Mouse (Mus musculus) neural tube, embryonic 14.5 days (tissue): ENCODE results near the gene Smarce1. TPM values are rescaled to one million over a fixed set of nuclear protein-coding genes. Genes with fewer than 3 reads are reported as not detected.

Source experiments
- ATAC-seq: fragments of 200-750 bp; cut with Nextera tagmentation; 2 replicates; pipeline ENCODE4 v1.8.0; 2017; ENCODE audit warnings: low read depth, mild to moderate bottlenecking, moderate TSS enrichment, moderate library complexity
- H3K27ac ChIP-seq: fragments of 300-500 bp; sonication (generic); 2 replicates; pipeline ENCODE4 v1.5.1; 2014; ENCODE audit warnings: low read depth, mild to moderate bottlenecking, control low read depth, low read length, moderate library complexity, mixed read lengths
- H3K27me3 ChIP-seq: fragments of 300-500 bp; sonication (generic); 2 replicates; pipeline ENCODE4 v1.6.1; 2014; ENCODE audit warnings: low read length; ENCODE audit not compliant: control insufficient read depth, insufficient read depth
- H3K36me3 ChIP-seq: fragments of 300-500 bp; sonication (generic); 2 replicates; pipeline ENCODE4 v1.6.1; 2014; ENCODE audit warnings: low read length, mixed read lengths; ENCODE audit not compliant: control insufficient read depth, insufficient read depth
- H3K4me1 ChIP-seq: fragments of 300-500 bp; sonication (generic); 2 replicates; pipeline ENCODE4 v1.6.1; 2014; ENCODE audit warnings: low read length; ENCODE audit not compliant: control insufficient read depth, insufficient read depth
- H3K4me2 ChIP-seq: fragments of 300-500 bp; sonication (generic); 2 replicates; pipeline ENCODE4 v1.6.1; 2014; ENCODE audit warnings: mild to moderate bottlenecking, low read depth, low read length, control low read depth
- H3K4me3 ChIP-seq: fragments of 300-500 bp; sonication (generic); 2 replicates; pipeline ENCODE4 v1.5.1; 2014; ENCODE audit warnings: low read depth, low read length, control low read depth, mixed read lengths
- H3K9ac ChIP-seq: fragments of 300-500 bp; sonication (generic); replicated peaks from 2 replicates; pipeline ENCODE4 v1.6.1; 2014; ENCODE audit warnings: low read depth, mild to moderate bottlenecking, control low read depth, low read length, mixed read lengths
- H3K9me3 ChIP-seq: fragments of 300-500 bp; sonication (generic); 2 replicates; pipeline ENCODE4 v1.6.1; 2016; ENCODE audit warnings: low read length; ENCODE audit not compliant: control insufficient read depth
- WGBS: fragments of 180-500 bp; shearing (Covaris S2); extraction: QIAGEN DNeasy Blood & Tissue Kit; methylation state at CpG from one replicate; pipeline ENCODE4 v1.1.7; 2014; 5-methylcytosine and 5-hydroxymethylcytosine counted together
- polyA plus RNA-seq: library from polyadenylated mRNA; unstranded; fragments of >200 nt; fragmentation: Nextera tagmentation; extraction: Ambion mirVana; gene quantifications from 2 replicates; pipeline ENCODE4 v1.2.1, GENCODE M21; 2014

The Smarce1 gene
- polyA plus RNA-seq, 1 experiment from 2014 or later: 155 TPM

GRCm38 (mm10) chr11:99186836-99187235, 44.0 kb downstream of the Smarce1 start:
- Histone ChIP-seq H3K4me2 (no peak overlapping the region), H3K9me3 (no peaks in the 10 kb centered on the region), H3K4me3 (no peak overlapping the region), H3K27ac (no peak overlapping the region), H3K27me3 (no peaks in the 10 kb centered on the region), H3K36me3 (no peaks in the 10 kb centered on the region), H3K4me1 (no peaks in the 10 kb centered on the region), H3K9ac (no peak overlapping the region)
- ATAC-seq: no peak
- 66% methylated on average over 2 of the region's 2 CpGs for WGBS

GRCm38 (mm10) chr11:99182575-99182974, 48.2 kb downstream of the Smarce1 start:
- H3K27ac ChIP-seq: no peak overlapping the region
- H3K27me3 ChIP-seq: no peaks in the 10 kb centered on the region
- WGBS: 34% methylated on average over 11 of the region's 11 CpGs
- H3K36me3 ChIP-seq: no peaks in the 10 kb centered on the region
- H3K4me2 ChIP-seq: no peak overlapping the region
- H3K9me3 ChIP-seq: no peaks in the 10 kb centered on the region
- H3K4me1 ChIP-seq: no peaks in the 10 kb centered on the region
- H3K9ac ChIP-seq: no peak overlapping the region
- H3K4me3 ChIP-seq: no peak overlapping the region
- no peak for ATAC-seq

- no peak for ATAC-seq
- WGBS: 94% methylated on average over 5 of the region's 5 CpGs
- Histone ChIP-seq H3K4me2 (no peak overlapping the region), H3K4me3 (no peak overlapping the region), H3K9ac (no peak overlapping the region), H3K4me1 (no peaks in the 10 kb centered on the region), H3K36me3 (no peaks in the 10 kb centered on the region), H3K27ac (no peak overlapping the region), H3K9me3 (no peaks in the 10 kb centered on the region), H3K27me3 (no peaks in the 10 kb centered on the region)
Measured at GRCm38 (mm10) chr11:99180071-99180470, 50.7 kb downstream of the Smarce1 start.

- H3K4me2 ChIP-seq: no peak overlapping the region
- H3K27me3 ChIP-seq: no peaks in the 10 kb centered on the region
- no peak overlapping the region for H3K9ac ChIP-seq
- no peak overlapping the region for H3K4me3 ChIP-seq
- H3K9me3 ChIP-seq: no peaks in the 10 kb centered on the region
- no peak overlapping the region for H3K27ac ChIP-seq
- no peaks in the 10 kb centered on the region for H3K36me3 ChIP-seq
- 96% methylated on average over 1 of the region's 3 CpGs for WGBS
- no peaks in the 10 kb centered on the region for H3K4me1 ChIP-seq
- no peak for ATAC-seq
Measured at GRCm38 (mm10) chr11:99177925-99178198, 53.0 kb downstream of the Smarce1 start.

DNA sequence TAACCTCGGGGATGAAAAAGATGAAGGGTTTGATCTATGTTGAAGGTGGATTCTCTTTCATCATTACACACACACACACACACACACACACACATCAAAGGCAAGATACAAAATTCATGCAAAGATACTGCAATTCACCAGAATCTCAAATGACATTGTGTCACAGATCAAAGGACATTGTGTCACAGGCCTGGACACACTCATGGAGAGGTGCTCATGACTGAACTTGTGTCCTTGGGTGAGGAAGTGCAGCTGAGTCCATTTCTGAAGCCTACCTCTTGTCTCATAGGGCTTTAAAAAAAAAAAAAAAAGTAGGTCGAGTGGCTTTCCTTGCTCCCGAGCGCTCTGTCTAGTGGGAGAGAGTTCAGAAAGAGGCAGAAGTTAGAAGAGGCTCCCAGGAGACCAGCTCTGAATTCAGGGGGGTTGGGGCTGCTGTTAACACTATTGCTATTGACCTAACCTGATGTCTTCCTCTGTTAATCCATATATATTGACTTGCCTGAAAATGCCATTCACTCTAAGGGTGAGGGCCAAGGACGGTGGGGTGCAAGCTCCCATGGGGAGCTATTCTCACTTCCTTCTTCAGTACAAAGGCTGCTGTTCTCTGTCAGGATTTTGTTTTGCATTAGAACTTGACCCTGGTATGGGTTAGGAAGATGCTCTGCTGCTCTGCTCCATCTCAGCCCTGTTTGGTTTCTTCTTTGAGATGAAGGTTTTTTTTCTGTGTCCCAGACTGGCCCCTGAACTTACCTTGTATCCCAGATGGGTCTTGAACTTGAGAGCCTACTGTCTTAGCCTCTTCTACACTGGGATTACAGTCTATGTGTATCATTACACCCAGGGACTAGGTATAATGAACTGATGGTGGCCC, 53.5 kb downstream of the Smarce1 start:
- Histone ChIP-seq H3K4me2 (no peak overlapping the region), H3K9me3 (no peaks in the 10 kb centered on the region), H3K27me3 (no peaks in the 10 kb centered on the region), H3K27ac (no peak overlapping the region), H3K4me3 (no peak overlapping the region), H3K36me3 (no peaks in the 10 kb centered on the region), H3K4me1 (no peaks in the 10 kb centered on the region), H3K9ac (no peak overlapping the region)
- no peak for ATAC-seq
- 67% methylated on average over 5 of the region's 5 CpGs for WGBS

- no peaks in the 10 kb centered on the region for H3K27me3 ChIP-seq
- H3K36me3 ChIP-seq: no peaks in the 10 kb centered on the region
- H3K9me3 ChIP-seq: no peaks in the 10 kb centered on the region
- H3K4me3 ChIP-seq: no peak overlapping the region
- H3K4me1 ChIP-seq: no peaks in the 10 kb centered on the region
- no peak overlapping the region for H3K4me2 ChIP-seq
- WGBS: 83% methylated on average over 4 of the region's 4 CpGs
- no peak overlapping the region for H3K27ac ChIP-seq
- no peak overlapping the region for H3K9ac ChIP-seq
- ATAC-seq: no peak
Measured at GRCm38 (mm10) chr11:99172002-99172401, 58.8 kb downstream of the Smarce1 start.

DNA sequence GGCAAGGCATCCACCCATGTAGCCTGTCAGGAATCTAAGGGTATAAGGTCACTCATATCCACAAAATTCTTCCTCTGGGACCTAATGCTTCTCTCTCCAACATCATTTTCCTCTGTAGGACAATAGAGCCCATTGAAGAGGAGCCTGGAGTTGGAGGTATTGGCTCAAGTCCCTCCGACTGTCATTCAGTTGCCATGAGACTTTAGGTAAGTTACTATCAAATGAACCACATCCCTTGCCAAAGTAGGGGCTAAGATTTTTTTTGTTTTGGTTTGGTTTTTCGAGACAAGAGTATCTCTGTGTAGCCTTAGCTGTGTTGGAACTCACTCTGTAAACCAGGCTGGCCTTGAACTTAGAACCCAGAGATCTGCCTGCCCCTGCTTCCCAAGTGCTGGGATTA, 59.4 kb downstream of the Smarce1 start:
- WGBS: 84% methylated on average over 2 of the region's 2 CpGs

GRCm38 (mm10) chr11:99170547-99171267, 60.1 kb downstream of the Smarce1 start:
- H3K27ac ChIP-seq: no peak overlapping the region
- H3K9ac ChIP-seq: no peak overlapping the region
- no peaks in the 10 kb centered on the region for H3K4me1 ChIP-seq
- no peak overlapping the region for H3K4me3 ChIP-seq
- no peak overlapping the region for H3K4me2 ChIP-seq
- WGBS: 80% methylated on average over 12 of the region's 12 CpGs
- no peaks in the 10 kb centered on the region for H3K27me3 ChIP-seq
- H3K9me3 ChIP-seq: no peaks in the 10 kb centered on the region
- ATAC-seq: no peak
- no peaks in the 10 kb centered on the region for H3K36me3 ChIP-seq

More for the DNA sequence above, 59.4 kb downstream of the Smarce1 start:
- H3K4me1 ChIP-seq: no peaks in the 10 kb centered on the region
- H3K27me3 ChIP-seq: no peaks in the 10 kb centered on the region
- no peak overlapping the region for H3K4me3 ChIP-seq
- no peaks in the 10 kb centered on the region for H3K36me3 ChIP-seq
- ATAC-seq: no peak
- no peak overlapping the region for H3K9ac ChIP-seq
- H3K4me2 ChIP-seq: no peak overlapping the region
- no peak overlapping the region for H3K27ac ChIP-seq
- no peaks in the 10 kb centered on the region for H3K9me3 ChIP-seq

- no peak overlapping the region for H3K9ac ChIP-seq
- 93% methylated on average over 6 of the region's 6 CpGs for WGBS
- H3K4me2 ChIP-seq: no peak overlapping the region
- no peaks in the 10 kb centered on the region for H3K36me3 ChIP-seq
- H3K27ac ChIP-seq: no peak overlapping the region
- no peaks in the 10 kb centered on the region for H3K27me3 ChIP-seq
- H3K9me3 ChIP-seq: no peaks in the 10 kb centered on the region
- no peaks in the 10 kb centered on the region for H3K4me1 ChIP-seq
- H3K4me3 ChIP-seq: no peak overlapping the region
- ATAC-seq: no peak
Measured at GRCm38 (mm10) chr11:99170005-99170404, 60.8 kb downstream of the Smarce1 start.
